Mouse (Mus musculus) urinary bladder, postnatal 25 days (tissue): ENCODE measurements at regions not wholly inside any gene's neighbourhood (a gene's known extent, or its start where the extent isn't known, plus 50 kb on each side); places are given as distances from the start of the nearest gene placed in this dataset.

Experiments
- DNase-seq: peaks from one replicate; pipeline ENCODE4 v3.0.0; 2022; ENCODE audit warnings: low spot score

- DNase-seq: no peak
These were observed 146.1 kb downstream of the Rybp start for GRCm38 (mm10) chr6:100141225-100141624.

- DNase-seq: no peak
These were observed 146.6 kb downstream of the Rybp start for GRCm38 (mm10) chr6:100140581-100141114.

GRCm38 (mm10) chr6:100139809-100140208, 147.5 kb downstream of the Rybp start:
- no peak for DNase-seq

GRCm38 (mm10) chr6:100138659-100139058, 148.6 kb downstream of the Rybp start:
- DNase-seq: no peak

GRCm38 (mm10) chr6:100135177-100135576, 152.1 kb downstream of the Rybp start:
- no peak for DNase-seq

- no peak for DNase-seq
These were observed 153.3 kb downstream of the Rybp start for GRCm38 (mm10) chr6:100133970-100134369.

- DNase-seq: no peak
These were observed 154.2 kb downstream of the Rybp start for GRCm38 (mm10) chr6:100132916-100133600.

GRCm38 (mm10) chr6:100127221-100128143, 159.8 kb downstream of the Rybp start:
- DNase-seq: peak; percentile 59

GRCm38 (mm10) chr6:100126736-100127135, 160.5 kb downstream of the Rybp start:
- DNase-seq: no peak

- DNase-seq: no peak
These were observed 161.0 kb downstream of the Rybp start for GRCm38 (mm10) chr6:100126326-100126725.

GRCm38 (mm10) chr6:100121240-100121639, 166.0 kb downstream of the Rybp start:
- no peak for DNase-seq

- no peak for DNase-seq
These were observed 167.0 kb downstream of the Rybp start for GRCm38 (mm10) chr6:100120017-100120944.

- DNase-seq: no peak
These were observed 170.2 kb downstream of the Rybp start for GRCm38 (mm10) chr6:100117084-100117483.

GRCm38 (mm10) chr6:100113393-100114137, 173.7 kb downstream of the Rybp start:
- DNase-seq: no peak

GRCm38 (mm10) chr6:100110981-100111660, 176.2 kb downstream of the Rybp start:
- no peak for DNase-seq

GRCm38 (mm10) chr6:100109979-100110378, 177.3 kb downstream of the Rybp start:
- DNase-seq: no peak

GRCm38 (mm10) chr6:100109351-100109750, 177.9 kb downstream of the Rybp start:
- no peak for DNase-seq

- no peak for DNase-seq
These were observed 179.8 kb downstream of the Rybp start for GRCm38 (mm10) chr6:100107508-100107907.

GRCm38 (mm10) chr6:100107066-100107465, 180.2 kb downstream of the Rybp start:
- no peak for DNase-seq

GRCm38 (mm10) chr6:100100565-100101133, 186.6 kb downstream of the Rybp start:
- DNase-seq: no peak
